Comparison of ENCODE assay signal across 10 mouse cellular contexts in genomic region chr19:5827044-5827443, GRCm38 (mm10). TPM values are rescaled to one million over a fixed set of nuclear protein-coding genes. Genes with fewer than 3 reads are reported as not detected.
DNase-seq lines count a peak whose midpoint lies in the region; ATAC-seq and TF ChIP-seq lines count a peak whose summit lies in the region.
"Had no signal": no experiment of that assay in that cellular context is flagged by ENCODE, and none has a peak within 500 bp of the region (broad histone marks: within the 10 kb centered on the region; RNA-seq: fewer than 3 reads in every experiment).

No protein-coding gene starts in this region.

- TF ChIP-seq POLR2A in myocyte (IDR thresholded peaks at IDR 0.05; ENCODE audit: insufficient read length, low read depth): peak; percentile 49

- H3ac ChIP-seq in myocyte (ENCODE audit: control insufficient read depth, insufficient read length): no peak overlapping the region

- no peak for TF ChIP-seq CTCF in lung, embryonic 14.5 days (IDR thresholded peaks at IDR 0.05; ENCODE audit: low read depth)

- H3K4me1 ChIP-seq in heart, embryonic 15.5 days (replicated peaks): peaks cover 55% of the 10 kb centered on the region
- peaks cover 35% of the 10 kb centered on the region for H3K4me1 ChIP-seq in lung, embryonic 14.5 days (ENCODE audit: insufficient read depth)
- peaks cover 25% of the 10 kb centered on the region for H3K4me1 ChIP-seq in limb, embryonic 12.5 days (replicated peaks)

- H3K9ac ChIP-seq in heart, embryonic 15.5 days: peak overlapping the region; percentile 20; the same call in 1 of the 2 replicates
- no peak overlapping the region for H3K9ac ChIP-seq in lung, embryonic 14.5 days
- 0 out of 2 replicates have a peak overlapping the region, but pooled peaks have one; percentile 8 for H3K9ac ChIP-seq in limb, embryonic 12.5 days (replicated peaks)
- H3K9ac ChIP-seq: limb, embryonic 15.5 days had no signal

- no peaks in the 10 kb centered on the region for H3K9me3 ChIP-seq in heart, embryonic 15.5 days (replicated peaks)
- no peaks in the 10 kb centered on the region for H3K9me3 ChIP-seq in lung, embryonic 14.5 days (ENCODE audit: low read depth, low read length)
- H3K9me3 ChIP-seq in limb, embryonic 12.5 days: no peaks in the 10 kb centered on the region
- H3K9me3 ChIP-seq: limb, embryonic 15.5 days had no signal

- 58% methylated on average over 6 of the region's 6 CpGs for WGBS in heart, embryonic 15.5 days
- WGBS in lung, embryonic 14.5 days: 59% methylated on average over 6 of the region's 6 CpGs
- WGBS in limb, embryonic 12.5 days: 78% methylated on average over 6 of the region's 6 CpGs

- peak overlapping the region; percentile 25; the same call in 1 of the 2 replicates for H3K4me2 ChIP-seq in heart, embryonic 15.5 days
- H3K4me2 ChIP-seq in lung, embryonic 14.5 days: no peak overlapping the region
- no peak overlapping the region for H3K4me2 ChIP-seq in limb, embryonic 12.5 days
- peak overlapping the region; percentile 7 for H3K4me2 ChIP-seq in myocyte (ENCODE audit: low read depth)
- H3K4me2 ChIP-seq: limb, embryonic 15.5 days had no signal

- no peak for DNase-seq in heart, postnatal 4 days
- no peak for DNase-seq in lung, embryonic 14.5 days
- DNase-seq in lung, postnatal 36 days: no peak
- no peak for DNase-seq in c-Kit-positive CD71-positive TER-119-positive erythroid progenitor cells, embryonic 14.5 days (ENCODE audit: low spot score)

- peak overlapping the region; percentile 91 for H3K27ac ChIP-seq in heart, embryonic 15.5 days
- H3K27ac ChIP-seq in lung, embryonic 14.5 days (ENCODE audit: low read depth): peak overlapping the region; percentile 85
- 0 out of 2 replicates have a peak overlapping the region, but pooled peaks have one; percentile 23 for H3K27ac ChIP-seq in limb, embryonic 12.5 days
- H3K27ac ChIP-seq: limb, embryonic 15.5 days had no signal

- no peak overlapping the region for H3K4me3 ChIP-seq in heart, embryonic 15.5 days
- no peak overlapping the region for H3K4me3 ChIP-seq in lung, embryonic 14.5 days (ENCODE audit: low read depth, low read length)
- H3K4me3 ChIP-seq in limb, embryonic 12.5 days (replicated peaks): no peak overlapping the region
- no peak overlapping the region for H3K4me3 ChIP-seq in myocyte
- H3K4me3 ChIP-seq: limb, embryonic 15.5 days had no signal

- no peaks in the 10 kb centered on the region for H3K36me3 ChIP-seq in heart, embryonic 15.5 days
- no peaks in the 10 kb centered on the region for H3K36me3 ChIP-seq in lung, embryonic 14.5 days (ENCODE audit: insufficient read depth)
- H3K36me3 ChIP-seq in limb, embryonic 12.5 days: no peaks in the 10 kb centered on the region
- H3K36me3 ChIP-seq in myocyte (ENCODE audit: control insufficient read depth, insufficient read depth): peaks cover 40% of the 10 kb centered on the region

- H3K27me3 ChIP-seq in heart, embryonic 15.5 days: no peaks in the 10 kb centered on the region
- no peaks in the 10 kb centered on the region for H3K27me3 ChIP-seq in lung, embryonic 14.5 days (ENCODE audit: insufficient read depth, low read length)
- H3K27me3 ChIP-seq in limb, embryonic 12.5 days: no peaks in the 10 kb centered on the region
- H3K27me3 ChIP-seq in myocyte (ENCODE audit: control insufficient read depth, insufficient read depth, insufficient read length): no peaks in the 10 kb centered on the region
- H3K27me3 ChIP-seq: CH12.LX; limb, embryonic 15.5 days; Patski had no signal

- peaks cover 21% of the 10 kb centered on the region for H3K79me2 ChIP-seq in myocyte (ENCODE audit: control insufficient read depth, insufficient read depth)

- ATAC-seq in heart, embryonic 15.5 days (replicated peaks; ENCODE audit: insufficient number of reproducible peaks, insufficient read depth, low FRiP score, low read depth): no peak
- no peak for ATAC-seq in lung, embryonic 14.5 days (ENCODE audit: insufficient read depth)
- ATAC-seq in limb, embryonic 12.5 days (ENCODE audit: insufficient number of reproducible peaks, insufficient read depth, low FRiP score, low TSS enrichment, low read depth): no peak
- ATAC-seq: Patski had no signal

TF ChIP-seq in myocyte, 11 proteins besides CTCF, POLR2A, EP300 and RAD21:
- TF ChIP-seq MYOG (IDR thresholded peaks at IDR 0.05; ENCODE audit: control insufficient read depth in 1 of 3, insufficient read depth in 1 of 3, insufficient read length in 2 of 3, low read depth in 2 of 3): no peak
- TF ChIP-seq E2F4 (IDR thresholded peaks at IDR 0.05; ENCODE audit: insufficient read depth): no peak
- no peak for TF ChIP-seq REST (IDR thresholded peaks at IDR 0.05; ENCODE audit: insufficient read depth, insufficient read length)
- no peak for TF ChIP-seq USF1 (IDR thresholded peaks at IDR 0.05; ENCODE audit: low read depth)
- no peak for TF ChIP-seq MYOD1 (IDR thresholded peaks at IDR 0.05; ENCODE audit: control insufficient read depth in 1 of 3, insufficient read length in 2 of 3, low read depth in 2 of 3)
- TF ChIP-seq POLR2AphosphoS2 (IDR thresholded peaks at IDR 0.05; ENCODE audit: insufficient read length, low read depth): peak; percentile 73
- no peak for TF ChIP-seq SRF (IDR thresholded peaks at IDR 0.05; ENCODE audit: control insufficient read depth, insufficient read length, low read depth)

RNA-seq across cellular contexts. Expression of gene Frmd8, which starts 48.0 kb away (rescaled TPM):
- polyA plus RNA-seq in heart, embryonic 15.5 days (2015; fragmentation: Nextera tagmentation; extraction: Ambion mirVana): 25.1 and 35.1 TPM in 2 replicates
- 10 to 100 TPM; 18.6 to 20.9 TPM for total RNA-seq in heart, postnatal 4 days (2021)
- polyA plus RNA-seq in lung, embryonic 14.5 days (2014; fragmentation: Nextera tagmentation; extraction: Ambion mirVana): 37.9 and 42.2 TPM in 2 replicates
- polyA plus RNA-seq in limb, embryonic 12.5 days (2016; fragmentation: Nextera tagmentation; extraction: Ambion mirVana): 37.2 and 41.4 TPM in 2 replicates
- 22.3 TPM for polyA plus RNA-seq in myocyte (2012; fragmentation: generic; extraction: Trizol)

RNA-seq across cellular contexts. Expression of gene Slc25a45, which starts 50.6 kb away (rescaled TPM):
- 3.2 and 4.2 TPM in 2 replicates for polyA plus RNA-seq in heart, embryonic 15.5 days (2015; fragmentation: Nextera tagmentation; extraction: Ambion mirVana)
- total RNA-seq in heart, postnatal 4 days (2021): 1 to 10 TPM; 5.4 to 6.2 TPM
- 2.4 TPM in 2 replicates for polyA plus RNA-seq in lung, embryonic 14.5 days (2014; fragmentation: Nextera tagmentation; extraction: Ambion mirVana)
- polyA plus RNA-seq in limb, embryonic 12.5 days (2016; fragmentation: Nextera tagmentation; extraction: Ambion mirVana): 1.2 and 2.1 TPM in 2 replicates
- 5.2 TPM for polyA plus RNA-seq in myocyte (2012; fragmentation: generic; extraction: Trizol)

RNA-seq across cellular contexts. Expression of gene Scyl1, which starts 55.8 kb away (rescaled TPM):
- 53.5 and 65.9 TPM in 2 replicates for polyA plus RNA-seq in heart, embryonic 15.5 days (2015; fragmentation: Nextera tagmentation; extraction: Ambion mirVana)
- 10 to 100 TPM; 60.6 to 69.0 TPM for total RNA-seq in heart, postnatal 4 days (2021)
- polyA plus RNA-seq in lung, embryonic 14.5 days (2014; fragmentation: Nextera tagmentation; extraction: Ambion mirVana): 74.8 and 84.5 TPM in 2 replicates
- polyA plus RNA-seq in limb, embryonic 12.5 days (2016; fragmentation: Nextera tagmentation; extraction: Ambion mirVana): 74.9 and 78.0 TPM in 2 replicates
- polyA plus RNA-seq in myocyte (2012; fragmentation: generic; extraction: Trizol): 73.5 TPM

Comparison
In these comparisons a context has a peak if more than half of its experiments do, and no peak if none do; other contexts are left out.
1. H3K27ac ChIP-seq: peak in every context shown above with its lines; median percentile 91 in heart, embryonic 15.5 days; 85 in lung, embryonic 14.5 days; 23 in limb, embryonic 12.5 days.
2. H3K4me2 ChIP-seq: peak in heart, embryonic 15.5 days (single experiment) and myocyte (single experiment); none in lung, embryonic 14.5 days (single experiment) and limb, embryonic 12.5 days (single experiment).